8 mouse cellular contexts compared by ENCODE assay signal in genomic region chr16:91522479-91523309, GRCm38 (mm10). TPM values are rescaled to one million over a fixed set of nuclear protein-coding genes. Genes with fewer than 3 reads are reported as not detected.
DNase-seq lines count a peak whose midpoint lies in the region; ATAC-seq and TF ChIP-seq lines count a peak whose summit lies in the region.

No protein-coding gene starts in this region.

- DNase-seq in neural tube, embryonic 10.5 days (ENCODE audit: extremely low spot score, low spot score): no peak
- DNase-seq in adrenal gland, postnatal 10 days: peak; percentile 73
- DNase-seq in liver, postnatal 0 days: peak; percentile 76
- peak; percentile 91 for DNase-seq in splenic B cell, adult 2 months (ENCODE audit: low read depth, low spot score)
- no peak for DNase-seq in right cerebral cortex, postnatal 14 days
- no peak for DNase-seq in right cerebral cortex, adult 18-20 months

- H3K9me3 ChIP-seq in neural tube, embryonic 13.5 days: no peaks in the 10 kb centered on the region
- no peaks in the 10 kb centered on the region for H3K9me3 ChIP-seq in liver, postnatal 0 days (ENCODE audit: low read length)

- peak; percentile 10; the same call in 1 of the 2 replicates for TF ChIP-seq EP300 in liver, postnatal 0 days (IDR thresholded peaks at IDR 0.05; ENCODE audit: low read depth)

- 62% methylated on average over 18 of the region's 18 CpGs for WGBS in neural tube, embryonic 13.5 days
- 31% methylated on average over 18 of the region's 18 CpGs for WGBS in liver, postnatal 0 days (ENCODE audit: insufficient replicate concordance)

- H3K9ac ChIP-seq in neural tube, embryonic 13.5 days: 0 out of 2 replicates have a peak overlapping the region, but pooled peaks have one; percentile 1
- no peak overlapping the region for H3K9ac ChIP-seq in liver, postnatal 0 days (replicated peaks)

- H3K27ac ChIP-seq in neural tube, embryonic 13.5 days (replicated peaks): no peak overlapping the region
- H3K27ac ChIP-seq in liver, postnatal 0 days (ENCODE audit: low read depth): peak overlapping the region; percentile 85

- H3K4me1 ChIP-seq in neural tube, embryonic 13.5 days (replicated peaks): no peaks in the 10 kb centered on the region
- H3K4me1 ChIP-seq in liver, postnatal 0 days (ENCODE audit: insufficient read depth): peaks cover 29% of the 10 kb centered on the region

- H3K4me2 ChIP-seq in neural tube, embryonic 13.5 days: no peak overlapping the region
- H3K4me2 ChIP-seq in liver, postnatal 0 days (ENCODE audit: low read depth, low read length): peak overlapping the region; percentile 48

- H3K4me3 ChIP-seq in neural tube, embryonic 13.5 days: no peak overlapping the region
- H3K4me3 ChIP-seq in liver, postnatal 0 days (ENCODE audit: low read depth, low read length): no peak overlapping the region

- no peaks in the 10 kb centered on the region for H3K27me3 ChIP-seq in neural tube, embryonic 13.5 days
- no peaks in the 10 kb centered on the region for H3K27me3 ChIP-seq in liver, postnatal 0 days (ENCODE audit: insufficient read depth, low read length)
- H3K27me3 ChIP-seq in splenic B cell, adult 2 months (ENCODE audit: control insufficient read depth, insufficient read depth, low read length, poor library complexity, severe bottlenecking): no peaks in the 10 kb centered on the region

- no peak for TF ChIP-seq CTCF in liver, postnatal 0 days (IDR thresholded peaks at IDR 0.05; ENCODE audit: low read depth)

- no peak for ATAC-seq in neural tube, embryonic 13.5 days (ENCODE audit: low read depth)
- peak; percentile 91 for ATAC-seq in liver, postnatal 0 days
- no peak for ATAC-seq in megakaryocyte-erythroid progenitor cell, adult 5-6 weeks (replicated peaks; ENCODE audit: low FRiP score, low TSS enrichment, poor library complexity, severe bottlenecking)

- H3K36me3 ChIP-seq in neural tube, embryonic 13.5 days: no peaks in the 10 kb centered on the region
- no peaks in the 10 kb centered on the region for H3K36me3 ChIP-seq in liver, postnatal 0 days (replicated peaks; ENCODE audit: insufficient read depth, low read length)
- H3K36me3 ChIP-seq in splenic B cell, adult 2 months (ENCODE audit: control insufficient read depth, insufficient read depth, low read length, poor library complexity, severe bottlenecking): no peaks in the 10 kb centered on the region

RNA-seq across cellular contexts. Expression of gene Ifngr2, which starts 24.2 kb away (rescaled TPM):
- 59.4 and 75.3 TPM in 2 replicates for polyA plus RNA-seq in neural tube, embryonic 13.5 days (2015; fragmentation: Nextera tagmentation; extraction: Ambion mirVana)
- total RNA-seq in adrenal gland, postnatal 10 days (2021): 10 to 100 TPM; 27.5 to 31.9 TPM
- 18.2 and 20.8 TPM in 2 replicates for polyA plus RNA-seq in liver, postnatal 0 days (2015; fragmentation: Nextera tagmentation; extraction: Ambion mirVana)
- 7.2 and 8.7 TPM in 2 replicates for total RNA-seq in megakaryocyte-erythroid progenitor cell, adult 5-6 weeks (2014; fragmentation: Nextera tagmentation)
- 5.4 and 6.7 TPM in 2 replicates for total RNA-seq in megakaryocyte-erythroid progenitor cell, adult 5-6 weeks (2017)

RNA-seq across cellular contexts. Expression of gene Ifnar1, which starts 37.7 kb away (rescaled TPM):
- polyA plus RNA-seq in neural tube, embryonic 13.5 days (2015; fragmentation: Nextera tagmentation; extraction: Ambion mirVana): 46.5 and 50.4 TPM in 2 replicates
- total RNA-seq in adrenal gland, postnatal 10 days (2021): 10 to 100 TPM; 71.2 to 85.3 TPM
- polyA plus RNA-seq in liver, postnatal 0 days (2015; fragmentation: Nextera tagmentation; extraction: Ambion mirVana): 16.3 and 16.6 TPM in 2 replicates
- 16.3 and 19.6 TPM in 2 replicates for total RNA-seq in megakaryocyte-erythroid progenitor cell, adult 5-6 weeks (2014; fragmentation: Nextera tagmentation)
- total RNA-seq in megakaryocyte-erythroid progenitor cell, adult 5-6 weeks (2017): 22.2 and 22.7 TPM in 2 replicates

Comparison
In these comparisons a context has a peak if more than half of its experiments do, and no peak if none do; other contexts are left out.
1. DNase-seq: peak in adrenal gland, postnatal 10 days (single experiment), liver, postnatal 0 days (single experiment) and splenic B cell, adult 2 months (single experiment); none in neural tube, embryonic 10.5 days (single experiment), right cerebral cortex, postnatal 14 days (single experiment) and right cerebral cortex, adult 18-20 months (single experiment).